Mouse (Mus musculus) midbrain, embryonic 16.5 days (tissue): ENCODE data around the gene Cinp. TPM values are rescaled to one million over a fixed set of nuclear protein-coding genes. Genes with fewer than 3 reads are reported as not detected.

Experiments used
- ATAC-seq: fragments of 200-750 bp; cut with Nextera tagmentation; 2 replicates; pipeline ENCODE4 v1.8.0; 2017; ENCODE audit warnings: moderate TSS enrichment
- H3K27ac ChIP-seq: fragments of 300-500 bp; sonication (generic); 2 replicates; pipeline ENCODE4 v1.5.1; 2014; ENCODE audit warnings: mild to moderate bottlenecking, low read length, mixed read lengths
- H3K27me3 ChIP-seq: fragments of 300-500 bp; sonication (generic); 2 replicates; pipeline ENCODE4 v1.6.1; 2014; ENCODE audit warnings: low read depth, low read length, mixed read lengths; ENCODE audit not compliant: control insufficient read depth, insufficient read depth
- H3K36me3 ChIP-seq: fragments of 300-500 bp; sonication (generic); 2 replicates; pipeline ENCODE4 v1.6.1; 2014; ENCODE audit warnings: mild to moderate bottlenecking, low read length, moderate library complexity, mixed read lengths; ENCODE audit not compliant: control insufficient read depth, insufficient read depth
- H3K4me1 ChIP-seq: fragments of 300-500 bp; sonication (generic); 2 replicates; pipeline ENCODE4 v1.6.1; 2014; ENCODE audit warnings: mild to moderate bottlenecking, low read length, mixed read lengths; ENCODE audit not compliant: control insufficient read depth, insufficient read depth
- H3K4me2 ChIP-seq: fragments of 300-500 bp; sonication (generic); 2 replicates; pipeline ENCODE4 v1.6.1; 2014; ENCODE audit warnings: mild to moderate bottlenecking, low read length, mixed read lengths
- H3K4me3 ChIP-seq: fragments of 300-500 bp; sonication (generic); 2 replicates; pipeline ENCODE4 v1.5.1; 2014; ENCODE audit warnings: low read depth, mild to moderate bottlenecking, low read length, moderate library complexity, mixed read lengths
- H3K9ac ChIP-seq: fragments of 300-500 bp; sonication (generic); 2 replicates; pipeline ENCODE4 v1.6.1; 2014; ENCODE audit warnings: low read depth, low read length, mixed read lengths
- H3K9me3 ChIP-seq: fragments of 300-500 bp; sonication (generic); replicated peaks from 2 replicates; pipeline ENCODE4 v1.6.1; 2014; ENCODE audit warnings: mild to moderate bottlenecking, low read length, mixed read lengths; ENCODE audit not compliant: control insufficient read depth, poor library complexity, severe bottlenecking
- WGBS: fragments of 180-500 bp; shearing (Covaris S2); extraction: QIAGEN DNeasy Blood & Tissue Kit; methylation state at CpG from one replicate; pipeline ENCODE4 v1.1.7; 2014; 5-methylcytosine and 5-hydroxymethylcytosine counted together
- polyA plus RNA-seq: library from polyadenylated mRNA; unstranded; fragments of >200 nt; fragmentation: Nextera tagmentation; extraction: Ambion mirVana; gene quantifications from 2 replicates; pipeline ENCODE4 v1.2.1, GENCODE M21; 2015

The Cinp gene
- polyA plus RNA-seq, 1 experiment from 2014 or later, result 90.0 TPM

GRCm38 (mm10) chr12:110907845-110908244 is 18.9 kb upstream of the Cinp start:
- no peak overlapping the region for H3K27ac ChIP-seq
- H3K36me3 ChIP-seq, result no peaks in the 10 kb centered on the region; the same call in 1 of the 2 replicates
- 97% methylated on average over 3 of the region's 3 CpGs for WGBS
- no peak for ATAC-seq
- no peaks in the 10 kb centered on the region for H3K4me1 ChIP-seq
- H3K9ac ChIP-seq, result no peak overlapping the region
- H3K4me3 ChIP-seq, result no peak overlapping the region
- H3K27me3 ChIP-seq, result no peaks in the 10 kb centered on the region
- no peaks in the 10 kb centered on the region for H3K9me3 ChIP-seq
- H3K4me2 ChIP-seq, result no peak overlapping the region

- Histone ChIP-seq H3K9ac (no peak overlapping the region), H3K4me1 (no peaks in the 10 kb centered on the region), H3K27ac (no peak overlapping the region), H3K9me3 (no peaks in the 10 kb centered on the region), H3K27me3 (no peaks in the 10 kb centered on the region), H3K4me2 (no peak overlapping the region), H3K4me3 (no peak overlapping the region), H3K36me3 (no peaks in the 10 kb centered on the region; the same call in 1 of the 2 replicates)
- 95% methylated on average over 2 of the region's 2 CpGs for WGBS
- ATAC-seq, result no peak
Observed at GRCm38 (mm10) chr12:110903536-110903935, 14.6 kb upstream of the Cinp start.

- Histone ChIP-seq H3K36me3 (peaks cover 2% of the 10 kb centered on the region; the same call in 1 of the 2 replicates), H3K4me3 (no peak overlapping the region), H3K9me3 (no peaks in the 10 kb centered on the region), H3K27me3 (no peaks in the 10 kb centered on the region), H3K4me1 (no peaks in the 10 kb centered on the region), H3K9ac (no peak overlapping the region), H3K4me2 (no peak overlapping the region), H3K27ac (no peak overlapping the region)
- no peak for ATAC-seq
- WGBS, result 81% methylated on average over 4 of the region's 4 CpGs
Observed at GRCm38 (mm10) chr12:110902106-110902505, 13.2 kb upstream of the Cinp start.

GRCm38 (mm10) chr12:110891887-110892286 is 2.9 kb upstream of the Cinp start:
- H3K4me3 ChIP-seq, result no peak overlapping the region
- no peak for ATAC-seq
- no peaks in the 10 kb centered on the region for H3K36me3 ChIP-seq
- no peak overlapping the region for H3K4me2 ChIP-seq
- H3K27me3 ChIP-seq, result no peaks in the 10 kb centered on the region
- 89% methylated on average over 1 of the region's 1 CpGs for WGBS
- no peak overlapping the region for H3K27ac ChIP-seq
- peaks cover 22% of the 10 kb centered on the region for H3K4me1 ChIP-seq
- H3K9me3 ChIP-seq, result no peaks in the 10 kb centered on the region
- no peak overlapping the region for H3K9ac ChIP-seq

GRCm38 (mm10) chr12:110888606-110889005 is 339 bp downstream of the Cinp start:
- Histone ChIP-seq H3K36me3 (0 out of 2 replicates have a peak, but pooled peaks cover under 1% of the 10 kb centered on the region), H3K4me3 (peak overlapping the region; percentile 69), H3K4me1 (peaks cover 22% of the 10 kb centered on the region), H3K4me2 (peak overlapping the region; percentile 82), H3K9me3 (no peaks in the 10 kb centered on the region), H3K27me3 (no peaks in the 10 kb centered on the region), H3K9ac (peak overlapping the region; percentile 62), H3K27ac (peak overlapping the region; percentile 43; the same call in 1 of the 2 replicates)
- WGBS, result under 1% methylated on average over 25 of the region's 25 CpGs
- peak; percentile 79; the same call in 1 of the 2 replicates for ATAC-seq

GRCm38 (mm10) chr12:110888106-110888505 is 839 bp downstream of the Cinp start:
- Histone ChIP-seq H3K4me1 (peaks cover 22% of the 10 kb centered on the region), H3K9ac (peak overlapping the region; percentile 62), H3K4me3 (peak overlapping the region; percentile 69), H3K36me3 (peaks cover 3% of the 10 kb centered on the region; the same call in 1 of the 2 replicates), H3K27ac (no peak overlapping the region), H3K27me3 (no peaks in the 10 kb centered on the region), H3K4me2 (peak overlapping the region; percentile 82), H3K9me3 (no peaks in the 10 kb centered on the region)
- 47% methylated on average over 12 of the region's 12 CpGs for WGBS
- ATAC-seq, result no peak

- H3K9me3 ChIP-seq, result no peaks in the 10 kb centered on the region
- WGBS, result 91% methylated on average over 2 of the region's 2 CpGs
- peaks cover 11% of the 10 kb centered on the region; the same call in 1 of the 2 replicates for H3K36me3 ChIP-seq
- H3K4me1 ChIP-seq, result peaks cover 16% of the 10 kb centered on the region
- H3K27me3 ChIP-seq, result no peaks in the 10 kb centered on the region
- H3K4me2 ChIP-seq, result no peak overlapping the region
- no peak overlapping the region for H3K4me3 ChIP-seq
- H3K27ac ChIP-seq, result no peak overlapping the region
- no peak for ATAC-seq
- H3K9ac ChIP-seq, result no peak overlapping the region
Observed at GRCm38 (mm10) chr12:110885251-110885650, 3.7 kb downstream of the Cinp start.

DNA sequence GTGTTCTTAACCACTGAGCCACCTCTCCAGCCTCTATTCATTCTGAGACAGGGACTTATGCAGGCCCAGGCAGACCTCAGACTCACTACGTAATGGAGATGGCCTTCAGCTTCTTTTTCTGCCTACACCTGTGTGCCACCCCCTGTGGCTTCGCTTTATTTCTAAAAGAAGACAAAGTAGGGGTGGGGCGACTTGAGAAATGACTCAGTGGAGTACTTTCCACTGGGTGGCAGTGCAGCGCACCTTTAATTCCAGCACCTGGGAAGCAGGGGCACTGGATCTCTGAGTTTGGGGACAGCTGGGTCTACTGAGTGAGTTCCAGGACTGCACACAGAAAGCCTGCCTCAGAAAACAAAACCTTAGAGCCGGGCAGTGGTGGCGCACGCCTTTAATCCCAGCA is 6.7 kb downstream of the Cinp start:
- Histone ChIP-seq H3K36me3 (peaks cover 16% of the 10 kb centered on the region; the same call in 1 of the 2 replicates), H3K4me1 (no peaks in the 10 kb centered on the region), H3K9me3 (no peaks in the 10 kb centered on the region), H3K4me3 (no peak overlapping the region), H3K9ac (no peak overlapping the region), H3K4me2 (no peak overlapping the region), H3K27ac (no peak overlapping the region), H3K27me3 (no peaks in the 10 kb centered on the region)
- no peak for ATAC-seq
- 88% methylated on average over 7 of the region's 7 CpGs for WGBS

DNA sequence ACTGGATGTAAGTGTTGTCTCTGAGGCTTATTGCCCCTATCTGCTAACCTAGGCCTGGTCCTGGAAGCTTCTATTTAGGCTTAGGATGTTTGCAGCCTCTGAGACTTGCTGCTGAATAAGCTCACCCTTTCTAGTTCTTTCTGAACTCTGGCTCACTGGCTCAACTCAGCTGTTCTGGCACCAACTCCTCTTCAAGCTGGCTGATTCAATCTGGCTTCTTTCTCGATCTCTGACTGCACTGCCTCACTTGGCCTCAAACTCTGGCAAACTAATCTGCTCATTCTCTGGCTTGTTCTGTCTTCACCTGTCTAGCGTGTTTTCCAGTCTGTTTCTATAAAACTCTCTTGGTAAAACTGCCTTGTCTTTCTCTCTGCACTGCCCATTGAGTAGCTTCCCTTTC is 13.6 kb downstream of the Cinp start:
- H3K27me3 ChIP-seq, result no peaks in the 10 kb centered on the region
- no peaks in the 10 kb centered on the region for H3K9me3 ChIP-seq
- no peaks in the 10 kb centered on the region for H3K4me1 ChIP-seq
- H3K4me2 ChIP-seq, result no peak overlapping the region
- 92% methylated on average over 2 of the region's 2 CpGs for WGBS
- H3K4me3 ChIP-seq, result no peak overlapping the region
- peaks cover 27% of the 10 kb centered on the region for H3K36me3 ChIP-seq
- no peak for ATAC-seq
- no peak overlapping the region for H3K9ac ChIP-seq
- no peak overlapping the region for H3K27ac ChIP-seq
